Mouse (Mus musculus): ENCODE measurements around the gene Rhox4f. TPM values are rescaled to one million over a fixed set of nuclear protein-coding genes. Genes with fewer than 3 reads are reported as not detected.
"Not testable (repeated sequence)": the region's sequence is repeated elsewhere in the genome, so short reads cannot be mapped to it uniquely, and the experiment has no call there.

The Rhox4f gene
- polyA plus RNA-seq (2016; fragmentation: Nextera tagmentation; extraction: Ambion mirVana): not detected in 2 replicates

GRCm38 (mm10) chrX:37607604-37608003 lies at the start of gene Rhox4f:
Gene Rhox4f, minus strand, starts transcription at chrX:37607704.
- H3K27ac ChIP-seq; ATAC-seq; H3K4me1 ChIP-seq; H3K4me2 ChIP-seq; H3K36me3 ChIP-seq; H3K9ac ChIP-seq; H3K4me3 ChIP-seq; H3K27me3 ChIP-seq (replicated peaks); H3K9me3 ChIP-seq (replicated peaks): not testable (repeated sequence)
- 80% methylated on average over 18 of the region's 19 CpGs for WGBS (ENCODE audit: insufficient replicate concordance)

- H3K27ac ChIP-seq; H3K9ac ChIP-seq; H3K27me3 ChIP-seq (replicated peaks); H3K4me2 ChIP-seq; H3K36me3 ChIP-seq; ATAC-seq; H3K4me3 ChIP-seq; H3K9me3 ChIP-seq (replicated peaks); H3K4me1 ChIP-seq: not testable (repeated sequence)
- 77% methylated on average over 15 of the region's 20 CpGs for WGBS (ENCODE audit: insufficient replicate concordance)
Observed at GRCm38 (mm10) chrX:37651227-37651626, 43.7 kb upstream of the Rhox4f start, which contains the start of gene Rhox4g. Gene Rhox4g, minus strand, starts transcription at chrX:37651327.

GRCm38 (mm10) chrX:37643370-37643769 lies 35.9 kb upstream of the Rhox4f start, which contains the start of gene Rhox2g:
Gene Rhox2g, minus strand, starts transcription at chrX:37643470.
- H3K4me3 ChIP-seq: not testable (repeated sequence)

GRCm38 (mm10) chrX:37628512-37628911 lies 21.0 kb upstream of the Rhox4f start, which contains the start of gene Rhox3g:
Gene Rhox3g, minus strand, starts transcription at chrX:37628612.
- H3K4me2 ChIP-seq; H3K9ac ChIP-seq; H3K27me3 ChIP-seq (replicated peaks); H3K9me3 ChIP-seq (replicated peaks); H3K4me3 ChIP-seq; ATAC-seq; H3K36me3 ChIP-seq; H3K27ac ChIP-seq; H3K4me1 ChIP-seq: not testable (repeated sequence)
- WGBS (ENCODE audit: insufficient replicate concordance): 75% methylated on average over 2 of the region's 2 CpGs

More at GRCm38 (mm10) chrX:37643370-37643769, 35.9 kb upstream of the Rhox4f start, which contains the start of gene Rhox2g:
- H3K4me2 ChIP-seq; H3K9ac ChIP-seq; ATAC-seq; H3K27ac ChIP-seq; H3K36me3 ChIP-seq; H3K27me3 ChIP-seq (replicated peaks); H3K4me1 ChIP-seq; H3K9me3 ChIP-seq (replicated peaks): not testable (repeated sequence)
- WGBS (ENCODE audit: insufficient replicate concordance): 80% methylated on average over 6 of the region's 6 CpGs

- not testable (repeated sequence) for H3K27me3 ChIP-seq (replicated peaks); H3K36me3 ChIP-seq; H3K9me3 ChIP-seq (replicated peaks); H3K27ac ChIP-seq; ATAC-seq; H3K4me1 ChIP-seq; H3K9ac ChIP-seq; H3K4me3 ChIP-seq; H3K4me2 ChIP-seq
Observed at GRCm38 (mm10) chrX:37580692-37581091, 26.8 kb downstream of the Rhox4f start, which contains the start of gene Rhox3f. Gene Rhox3f, plus strand, starts transcription at chrX:37580992.

GRCm38 (mm10) chrX:37572638-37573037 lies 34.9 kb downstream of the Rhox4f start:
- not testable (repeated sequence) for H3K27me3 ChIP-seq (replicated peaks); ATAC-seq; H3K9ac ChIP-seq; H3K4me3 ChIP-seq; H3K4me1 ChIP-seq; H3K9me3 ChIP-seq (replicated peaks); H3K36me3 ChIP-seq; H3K27ac ChIP-seq; H3K4me2 ChIP-seq
- WGBS (ENCODE audit: insufficient replicate concordance): 46% methylated on average over 2 of the region's 2 CpGs

- not testable (repeated sequence) for H3K4me2 ChIP-seq; H3K9me3 ChIP-seq (replicated peaks); H3K9ac ChIP-seq; H3K27ac ChIP-seq; H3K36me3 ChIP-seq; ATAC-seq; H3K4me3 ChIP-seq; H3K4me1 ChIP-seq; H3K27me3 ChIP-seq (replicated peaks)
- 84% methylated on average over 8 of the region's 8 CpGs for WGBS (ENCODE audit: insufficient replicate concordance)
Observed at GRCm38 (mm10) chrX:37571105-37571504, 36.4 kb downstream of the Rhox4f start, which contains the start of gene Rhox2f. Gene Rhox2f, plus strand, starts transcription at chrX:37571405.

GRCm38 (mm10) chrX:37557112-37557511 lies 50.4 kb downstream of the Rhox4f start, which contains the start of gene Rhox4e:
Gene Rhox4e, plus strand, starts transcription at chrX:37557412.
- not testable (repeated sequence) for H3K4me3 ChIP-seq; H3K27ac ChIP-seq; H3K9ac ChIP-seq; H3K9me3 ChIP-seq (replicated peaks); H3K4me2 ChIP-seq; H3K36me3 ChIP-seq; H3K27me3 ChIP-seq (replicated peaks); H3K4me1 ChIP-seq; ATAC-seq
- 87% methylated on average over 10 of the region's 18 CpGs for WGBS (ENCODE audit: insufficient replicate concordance)

Other genes starting within 250 kb of the Rhox4f start
- gene Rhox3a2, start 227.7 kb downstream of the Rhox4f start, polyA plus RNA-seq (2016; fragmentation: Nextera tagmentation; extraction: Ambion mirVana): not detected in 2 replicates
- gene Rhox4a2, start 216.9 kb downstream of the Rhox4f start, polyA plus RNA-seq (2016; fragmentation: Nextera tagmentation; extraction: Ambion mirVana): not detected in 2 replicates
- not detected in 2 replicates for gene Rhox2b, start 195.6 kb downstream of the Rhox4f start, polyA plus RNA-seq (2016; fragmentation: Nextera tagmentation; extraction: Ambion mirVana)
- not detected in 2 replicates for gene Rhox4b, start 175.2 kb downstream of the Rhox4f start, polyA plus RNA-seq (2016; fragmentation: Nextera tagmentation; extraction: Ambion mirVana)
- not detected in 2 replicates for gene Rhox2c, start 154.0 kb downstream of the Rhox4f start, polyA plus RNA-seq (2016; fragmentation: Nextera tagmentation; extraction: Ambion mirVana)
- gene Rhox3c, start 149.1 kb downstream of the Rhox4f start, polyA plus RNA-seq (2016; fragmentation: Nextera tagmentation; extraction: Ambion mirVana): not detected in 2 replicates
- not detected in 2 replicates for gene Rhox4c, start 127.4 kb downstream of the Rhox4f start, polyA plus RNA-seq (2016; fragmentation: Nextera tagmentation; extraction: Ambion mirVana)
- not detected in 2 replicates for gene Rhox2d, start 114.3 kb downstream of the Rhox4f start, polyA plus RNA-seq (2016; fragmentation: Nextera tagmentation; extraction: Ambion mirVana)
- not detected in 2 replicates for gene Rhox4d, start 93.3 kb downstream of the Rhox4f start, polyA plus RNA-seq (2016; fragmentation: Nextera tagmentation; extraction: Ambion mirVana)
- gene Rhox2e, start 77.3 kb downstream of the Rhox4f start, polyA plus RNA-seq (2016; fragmentation: Nextera tagmentation; extraction: Ambion mirVana): not detected in 2 replicates
- not detected in 2 replicates for gene Rhox3e, start 65.7 kb downstream of the Rhox4f start, polyA plus RNA-seq (2016; fragmentation: Nextera tagmentation; extraction: Ambion mirVana)
- not detected in 2 replicates for gene Rhox4e, start 50.3 kb downstream of the Rhox4f start, polyA plus RNA-seq (2016; fragmentation: Nextera tagmentation; extraction: Ambion mirVana)
- not detected in 2 replicates for gene Rhox2f, start 36.3 kb downstream of the Rhox4f start, polyA plus RNA-seq (2016; fragmentation: Nextera tagmentation; extraction: Ambion mirVana)
- gene Rhox3f, start 26.7 kb downstream of the Rhox4f start, polyA plus RNA-seq (2016; fragmentation: Nextera tagmentation; extraction: Ambion mirVana): not detected in 2 replicates
- not detected in 2 replicates for gene Rhox3g, start 20.9 kb upstream of the Rhox4f start, polyA plus RNA-seq (2016; fragmentation: Nextera tagmentation; extraction: Ambion mirVana)
- not detected in 2 replicates for gene Rhox2g, start 35.8 kb upstream of the Rhox4f start, polyA plus RNA-seq (2016; fragmentation: Nextera tagmentation; extraction: Ambion mirVana)
- not detected in 2 replicates for gene Rhox4g, start 43.6 kb upstream of the Rhox4f start, polyA plus RNA-seq (2016; fragmentation: Nextera tagmentation; extraction: Ambion mirVana)
- not detected in 2 replicates for gene Rhox3h, start 61.1 kb upstream of the Rhox4f start, polyA plus RNA-seq (2016; fragmentation: Nextera tagmentation; extraction: Ambion mirVana)
- gene Rhox2h, start 65.6 kb upstream of the Rhox4f start, polyA plus RNA-seq (2016; fragmentation: Nextera tagmentation; extraction: Ambion mirVana): not detected in 2 replicates
- 7.3 and 7.5 TPM in 2 replicates for gene Rhox5, start 197.1 kb upstream of the Rhox4f start, polyA plus RNA-seq (2016; fragmentation: Nextera tagmentation; extraction: Ambion mirVana)
- gene Rhox6, start 219.2 kb upstream of the Rhox4f start, polyA plus RNA-seq (2016; fragmentation: Nextera tagmentation; extraction: Ambion mirVana): not detected in 2 replicates
- gene Rhox7a, start 224.0 kb upstream of the Rhox4f start, polyA plus RNA-seq (2016; fragmentation: Nextera tagmentation; extraction: Ambion mirVana): not detected in 2 replicates

Data from liver, embryonic 12.5 days (tissue).